Mouse (Mus musculus) liver, embryonic 14.5 days (tissue): ENCODE results near the gene Dhx37.

ENCODE experiments used
- CTCF ChIP-seq: IDR thresholded peaks from 2 replicates; pipeline ENCODE4 v1.5.1; 2016; ENCODE audit warnings: antibody characterized with exemption, low read depth, control low read depth
- EP300 ChIP-seq: IDR thresholded peaks from 2 replicates; pipeline ENCODE4 v1.6.1; 2016; ENCODE audit warnings: antibody characterized with exemption, low read depth

DNA sequence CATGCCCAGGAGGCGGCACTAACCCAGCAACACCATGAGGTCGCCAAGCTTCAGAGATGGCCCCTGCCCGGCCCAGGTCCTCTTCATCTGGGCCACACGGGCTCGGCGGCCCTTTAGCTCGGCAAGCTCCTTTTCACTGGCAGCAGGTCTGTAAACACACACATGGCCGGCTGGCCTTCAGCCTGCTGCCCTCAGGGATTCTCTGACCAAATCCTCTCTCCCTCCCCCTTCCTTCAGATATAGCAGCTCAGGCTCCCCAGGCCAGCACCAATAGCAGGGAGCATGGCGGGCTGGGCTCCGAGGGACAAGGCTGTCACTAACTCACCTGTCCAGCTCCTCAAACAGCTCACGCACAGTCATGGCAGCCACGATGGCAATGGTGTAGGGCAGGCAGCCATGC lies 15.3 kb downstream of the Dhx37 start:
- TF ChIP-seq CTCF (no peak), EP300 (no peak)
